Mouse (Mus musculus) mouse embryonic stem cell (cell line): ENCODE data around the gene Mutyh.

Experiments
- in situ Hi-C, 2 experiments: fragments of 300-500 bp; cut with MboI; formaldehyde crosslinking; loops; 1 replicate in 1 of 2; 3 replicates in 1 of 2; pipeline ENCODE4 v1.14.3; 2019 to 2020; ENCODE audit warnings: low sequenced_read_pairs in 2 of 2, low pct_unique_long_range_greater_than_20kb in 1 of 2, mixed read lengths in 1 of 2; ENCODE audit not compliant: unreplicated experiment in 1 of 2

The Mutyh gene

DNA sequence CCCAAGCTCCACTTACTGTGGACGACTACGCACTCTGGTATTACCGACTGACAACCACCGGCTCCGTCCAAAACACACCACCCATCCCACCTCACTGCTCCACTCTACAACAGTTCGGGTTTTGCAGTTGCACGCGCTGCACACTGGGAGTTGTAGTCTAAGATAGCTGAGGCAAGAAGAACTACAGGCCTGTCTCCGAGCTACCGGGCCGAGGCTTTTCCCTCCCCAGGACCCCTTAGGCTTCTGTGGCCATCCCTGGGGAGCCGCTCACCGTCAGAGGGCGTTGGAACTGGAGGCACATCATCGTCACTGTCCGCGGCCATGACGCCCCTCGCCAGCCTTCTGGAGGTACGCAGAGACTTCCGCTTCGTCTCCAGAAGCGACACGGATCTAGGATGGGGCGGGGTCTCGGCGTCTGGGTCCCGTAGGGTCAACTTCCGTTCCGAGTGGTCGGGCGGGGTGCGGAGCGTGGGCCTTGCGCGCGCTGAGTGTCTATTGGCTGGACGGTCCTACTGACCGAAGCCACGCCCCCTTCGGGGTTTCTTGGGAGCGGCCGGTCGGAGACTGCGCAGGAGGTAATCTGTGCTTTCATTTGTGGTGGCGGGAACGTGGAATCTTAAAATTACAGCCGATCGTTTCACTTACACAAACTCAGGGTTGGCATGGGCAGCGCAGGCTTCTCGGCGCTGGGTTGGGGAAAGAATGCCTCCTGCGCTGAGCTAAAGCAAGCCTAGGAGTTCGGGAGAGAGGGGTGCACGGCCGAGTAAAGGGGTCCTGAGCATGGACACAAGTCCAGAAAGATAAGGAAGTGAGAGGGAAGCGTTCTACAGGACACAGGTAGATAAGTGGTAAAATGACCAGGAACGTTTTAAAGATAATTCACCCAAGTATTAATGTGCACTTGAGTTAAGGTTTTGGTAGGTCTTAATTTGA, at the start of gene Mutyh, which contains the start of gene Toe1:
Gene Mutyh (plus strand): TSS at position 527 of the 933 bp plus-strand sequence.
Gene Toe1 (minus strand): TSS at position 444 of the 933 bp plus-strand sequence.
- in situ Hi-C loops = loop anchor here in 1 of 2 experiments (25.0 kb wide), 1 partner anchor 330 kb away; the partner anchor contains the start of genes Btbd19, Plk3 and Tctex1d4

DNA sequence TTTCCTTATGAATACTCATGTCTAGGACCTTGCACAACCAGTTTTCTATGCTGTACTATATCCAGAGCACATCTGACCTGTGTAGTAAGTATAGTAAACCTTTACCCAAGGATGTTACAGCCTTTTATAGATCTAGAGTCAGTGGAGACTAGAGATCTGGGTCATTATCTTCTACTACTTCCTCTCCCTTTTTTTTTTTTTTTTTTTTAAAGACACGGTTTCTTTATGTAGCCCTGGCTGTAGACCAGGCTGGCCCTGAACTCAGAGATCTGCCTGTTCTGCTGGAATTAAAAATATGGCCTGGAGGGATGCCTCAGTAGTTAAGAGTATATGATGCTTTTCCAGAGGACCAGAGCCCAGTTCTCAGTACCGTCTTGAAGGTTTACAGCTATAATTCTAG, 45.6 kb upstream of the Mutyh start:
- in situ Hi-C loops = no loop called here

DNA sequence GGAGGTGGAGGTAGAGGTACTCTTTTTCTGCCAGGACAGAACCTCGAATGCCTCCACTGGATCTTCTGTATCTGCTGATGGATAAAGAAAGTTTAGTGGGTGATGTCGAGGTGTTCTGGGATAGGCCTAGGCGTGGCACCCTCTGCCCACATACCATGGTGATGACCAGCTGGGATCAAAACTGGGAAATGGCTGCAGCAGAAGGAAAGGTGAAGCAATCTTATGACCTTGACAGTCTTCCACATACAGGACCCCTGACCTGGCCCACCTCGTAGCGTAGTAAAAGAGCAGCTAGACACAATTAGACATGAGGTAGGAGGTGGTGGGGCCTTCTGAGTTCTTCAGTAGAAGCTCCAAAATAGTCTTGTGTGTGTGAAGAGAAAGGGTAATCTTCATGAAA, 43.5 kb upstream of the Mutyh start:
- in situ Hi-C loops = no loop called here

DNA sequence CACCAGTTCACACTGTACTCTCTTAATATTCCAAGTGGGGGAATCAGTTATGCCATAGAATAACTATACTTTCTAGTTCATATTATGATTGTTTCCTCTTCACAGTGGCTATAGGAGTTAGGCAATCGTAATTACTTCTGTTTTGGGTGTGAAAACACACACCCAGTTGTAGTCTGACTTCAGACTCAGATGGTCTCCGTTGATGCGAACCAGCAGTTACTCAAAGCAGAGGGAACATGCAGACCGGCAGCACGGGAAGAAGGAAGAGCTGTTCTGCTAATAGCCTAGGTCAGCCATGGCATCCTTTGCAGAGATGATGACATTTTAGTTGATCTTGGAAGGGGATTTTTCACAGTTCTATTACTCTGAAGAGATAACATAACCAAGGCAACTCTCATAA, 39.0 kb upstream of the Mutyh start:
- in situ Hi-C loops = no loop called here

DNA sequence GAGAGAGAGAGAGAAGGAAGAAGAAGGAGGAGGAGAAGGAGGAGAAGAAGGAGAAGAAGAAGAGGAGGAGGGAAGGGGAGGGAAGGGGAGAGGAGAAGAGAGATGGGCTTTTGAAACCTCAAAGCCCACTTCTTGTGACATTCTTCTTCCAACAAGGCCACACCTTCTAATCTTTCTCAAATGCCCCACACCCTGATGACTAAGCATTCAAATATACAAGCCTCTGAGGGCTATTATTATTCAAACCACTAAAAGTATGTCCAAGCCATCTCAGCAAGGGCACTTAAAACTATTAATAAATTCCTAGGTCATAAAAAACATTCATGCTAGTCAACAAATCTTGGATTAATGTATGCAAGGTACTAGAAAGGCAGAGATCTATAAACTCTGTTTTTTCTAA, 38.5 kb upstream of the Mutyh start:
- in situ Hi-C loops = no loop called here

DNA sequence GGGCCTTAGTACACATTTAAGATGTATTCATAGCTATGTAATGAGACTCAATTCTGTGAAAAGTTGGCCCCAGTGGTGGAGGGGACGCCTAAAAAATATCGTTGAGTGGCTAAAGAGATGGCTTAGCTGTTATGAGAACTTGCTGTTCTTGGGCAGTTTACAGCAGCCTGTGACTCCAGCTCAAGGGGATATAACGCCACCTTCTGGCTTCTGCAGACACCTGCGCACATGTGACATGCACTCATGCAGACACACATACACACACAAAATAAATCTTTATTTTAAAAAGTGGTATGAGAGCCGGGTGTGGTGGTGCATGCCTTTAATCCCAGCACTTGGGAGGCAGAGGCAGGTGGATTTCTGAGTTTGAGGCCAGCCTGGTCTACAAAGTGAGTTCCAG, 31.1 kb upstream of the Mutyh start:
- in situ Hi-C loops = no loop called here

DNA sequence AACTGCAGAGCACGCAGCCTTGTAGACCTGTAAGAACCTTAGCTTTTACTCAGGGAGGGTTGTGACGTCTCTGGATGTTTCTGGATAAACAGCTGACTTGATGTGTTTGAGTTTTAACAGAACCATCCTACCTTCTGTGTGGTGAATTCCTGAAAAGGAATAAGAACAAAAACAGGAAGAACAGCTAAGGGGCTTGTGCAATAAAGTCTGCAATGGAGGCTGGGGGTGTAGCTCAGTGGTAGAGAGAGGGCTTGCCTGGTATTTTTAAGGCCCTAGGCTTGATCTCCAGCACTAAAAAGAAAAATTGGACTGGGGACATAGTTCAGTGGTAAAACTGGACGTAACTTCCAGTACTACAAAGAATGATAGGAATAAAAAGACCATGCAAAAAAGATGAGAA, 30.4 kb upstream of the Mutyh start:
- in situ Hi-C loops = no loop called here

DNA sequence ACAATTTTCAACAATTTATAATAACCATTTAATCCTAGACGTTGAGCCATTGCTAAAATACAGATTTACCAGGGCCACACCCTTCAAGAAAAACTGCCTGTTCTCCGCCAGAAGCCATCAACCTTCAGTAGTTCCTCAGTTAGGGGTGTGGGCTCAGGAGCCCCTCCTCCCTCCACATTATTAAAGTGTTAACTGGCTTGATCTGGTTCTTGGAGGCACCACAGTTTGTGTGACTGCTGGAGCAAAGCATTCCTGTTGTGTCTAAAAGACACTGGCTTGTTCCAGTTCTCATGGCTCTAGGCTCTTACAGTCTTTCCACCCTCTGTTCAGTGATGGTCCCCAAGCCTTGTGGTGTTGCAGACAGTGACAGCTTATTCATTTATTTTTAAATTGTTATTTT, 27.0 kb upstream of the Mutyh start:
- in situ Hi-C loops = no loop called here

DNA sequence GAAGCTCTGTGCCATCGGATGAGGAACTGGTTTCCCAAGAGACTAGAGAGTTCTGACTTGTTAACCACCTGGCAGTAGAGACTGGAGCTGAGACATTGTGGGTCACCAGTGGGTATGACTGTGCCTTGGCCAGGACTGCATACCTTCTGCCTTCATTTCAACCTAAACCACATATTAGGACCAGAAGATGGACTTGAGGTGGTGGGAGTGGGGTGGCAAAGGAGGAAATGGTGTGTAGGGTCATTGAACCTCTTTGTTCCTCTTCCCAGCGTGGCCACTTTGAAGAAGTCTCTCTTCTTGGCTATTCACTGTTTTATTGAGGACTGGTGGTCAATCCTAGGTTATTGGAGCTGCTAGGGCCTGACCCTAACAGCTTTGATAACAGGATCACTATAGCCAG, 26.2 kb upstream of the Mutyh start:
- in situ Hi-C loops = no loop called here

DNA sequence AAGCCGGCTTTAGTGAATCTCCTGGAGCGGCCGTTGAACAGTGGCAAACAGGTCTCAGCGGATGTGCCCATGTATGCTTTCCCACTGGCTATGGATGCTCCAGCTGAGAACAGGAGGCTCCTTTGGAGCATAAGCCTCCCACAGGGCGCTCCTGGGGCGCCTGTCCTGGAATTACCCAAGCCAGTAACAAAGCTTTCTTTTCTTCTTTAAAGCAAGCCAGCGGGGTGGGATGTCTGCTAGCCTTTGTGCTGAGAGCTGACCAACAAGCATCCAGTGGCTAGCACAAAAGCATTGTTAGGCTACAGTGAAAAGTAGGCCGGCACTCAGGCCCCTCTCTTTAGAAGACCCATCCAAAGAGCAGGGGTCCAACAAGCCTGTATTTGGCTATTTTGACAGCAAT, 25.4 kb upstream of the Mutyh start:
- in situ Hi-C loops = no loop called here

DNA sequence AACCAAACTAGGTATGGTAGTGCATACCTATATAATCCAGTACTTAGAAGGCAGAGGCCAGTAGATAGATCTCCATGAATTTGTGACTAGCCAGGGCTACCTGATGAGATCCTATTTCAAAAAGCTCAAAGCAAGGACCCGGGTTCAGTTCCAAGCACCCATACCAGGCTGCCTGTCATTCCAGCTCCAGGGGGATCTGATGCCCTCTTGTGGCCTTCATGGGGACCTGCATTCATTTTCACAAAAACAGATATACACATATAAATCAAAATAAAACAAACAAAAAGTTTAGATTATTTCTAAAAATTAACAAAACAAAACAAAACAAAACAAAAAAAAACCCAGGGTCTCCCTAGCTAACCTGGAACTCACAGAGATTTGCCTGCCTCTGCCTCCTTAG, 20.9 kb upstream of the Mutyh start:
- in situ Hi-C loops = loop anchor here (5.0 kb wide), 1 partner anchor 69 kb away; no protein-coding TSS in a partner anchor

DNA sequence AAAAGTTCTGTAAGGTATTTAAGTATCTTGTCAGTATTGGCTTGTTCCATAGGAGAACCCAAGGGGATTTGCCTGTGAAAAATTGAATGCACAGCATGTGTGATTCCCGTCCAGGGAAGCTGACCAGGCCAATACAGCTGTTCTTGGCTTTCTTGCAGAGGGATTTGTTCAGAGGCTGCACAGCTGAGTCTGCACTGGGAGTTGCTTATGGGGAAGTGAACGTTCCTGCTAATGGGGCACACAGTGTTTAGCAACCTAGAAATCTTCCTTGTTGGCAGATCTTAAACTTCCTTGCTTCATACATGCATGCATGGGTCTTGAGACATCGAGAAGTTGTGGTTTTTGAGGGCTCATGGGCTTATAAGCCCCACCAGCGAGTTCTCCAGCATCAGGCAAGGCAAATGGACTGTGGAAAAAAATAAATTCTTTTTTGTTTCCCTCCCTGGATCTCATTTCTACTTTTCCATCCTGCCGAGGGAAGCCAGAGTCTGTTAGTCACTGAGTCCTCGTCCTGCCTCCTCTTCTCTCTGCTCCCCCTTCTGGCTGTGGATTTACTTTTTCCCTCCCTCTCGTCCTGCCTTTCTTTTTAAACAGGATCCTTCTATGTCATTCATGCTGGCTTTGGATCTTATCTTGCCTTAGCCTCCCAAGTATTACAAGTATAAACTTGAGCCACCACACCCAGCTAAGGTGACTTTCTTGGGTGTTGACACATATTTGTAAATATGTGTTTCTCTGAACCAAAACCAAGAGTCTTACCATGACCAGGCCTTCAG, 19.4 kb upstream of the Mutyh start:
- in situ Hi-C loops = loop anchor here (5.0 kb wide), 1 partner anchor 71 kb away; no protein-coding TSS in a partner anchor

DNA sequence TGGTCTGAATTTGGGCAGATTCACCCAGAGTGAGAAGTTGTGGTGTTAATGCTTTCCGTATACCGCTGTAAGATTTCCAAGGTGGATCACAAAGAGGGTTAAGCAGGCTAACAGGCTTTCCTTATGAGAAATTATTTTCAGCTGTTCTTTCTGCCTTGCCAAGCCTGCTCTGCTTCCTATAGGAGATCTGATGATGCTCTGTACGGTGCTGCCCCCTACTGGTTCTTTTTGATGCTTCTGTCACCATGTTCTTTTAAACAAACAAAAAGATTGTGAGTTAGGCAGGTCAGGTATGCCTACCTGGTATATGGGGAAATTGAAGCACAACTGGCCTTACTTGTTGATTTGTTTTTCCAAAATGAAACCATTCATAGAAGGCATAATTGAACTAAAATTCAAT, 18.6 kb upstream of the Mutyh start:
- in situ Hi-C loops = loop anchor here (5.0 kb wide), 1 partner anchor 72 kb away; no protein-coding TSS in a partner anchor

DNA sequence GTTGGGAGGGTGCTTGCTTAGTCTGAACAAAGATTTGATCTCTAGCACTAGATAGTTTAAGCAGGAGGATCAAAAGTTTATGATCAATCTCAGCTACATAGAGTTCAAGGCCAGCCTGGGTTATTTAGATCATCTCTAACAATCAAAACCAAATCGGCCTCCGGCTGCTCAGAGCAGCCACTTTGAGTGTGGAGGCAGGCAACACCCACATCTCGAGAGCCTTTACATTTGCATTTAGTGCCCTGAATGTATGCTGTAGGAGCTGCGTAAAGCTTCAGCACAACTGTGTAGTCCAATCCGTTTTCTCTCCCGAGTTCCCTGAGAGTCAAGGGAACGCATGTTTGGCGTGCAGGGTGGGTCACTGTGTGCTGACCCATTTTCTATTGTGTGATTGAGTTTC, 15.1 kb upstream of the Mutyh start:
- in situ Hi-C loops = no loop called here

DNA sequence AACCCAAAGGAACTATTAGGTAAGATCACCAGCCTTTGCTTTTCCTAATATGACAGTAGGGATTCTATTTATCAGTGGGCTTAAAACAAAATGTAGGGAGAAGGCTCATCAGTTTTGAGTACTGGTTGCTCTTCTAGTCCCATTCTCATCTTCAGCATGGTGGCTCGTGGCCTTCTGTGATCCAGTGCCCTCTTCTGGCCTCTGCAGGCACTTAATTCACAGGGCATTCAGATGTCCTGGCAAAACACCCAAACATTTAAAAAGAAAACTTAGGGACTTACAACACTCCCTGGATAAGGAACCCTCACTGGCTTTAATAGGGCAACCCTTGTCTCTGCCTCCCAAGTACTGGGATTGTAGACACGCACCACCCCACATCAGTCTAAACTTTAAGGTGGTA, 13.2 kb upstream of the Mutyh start:
- in situ Hi-C loops = no loop called here

DNA sequence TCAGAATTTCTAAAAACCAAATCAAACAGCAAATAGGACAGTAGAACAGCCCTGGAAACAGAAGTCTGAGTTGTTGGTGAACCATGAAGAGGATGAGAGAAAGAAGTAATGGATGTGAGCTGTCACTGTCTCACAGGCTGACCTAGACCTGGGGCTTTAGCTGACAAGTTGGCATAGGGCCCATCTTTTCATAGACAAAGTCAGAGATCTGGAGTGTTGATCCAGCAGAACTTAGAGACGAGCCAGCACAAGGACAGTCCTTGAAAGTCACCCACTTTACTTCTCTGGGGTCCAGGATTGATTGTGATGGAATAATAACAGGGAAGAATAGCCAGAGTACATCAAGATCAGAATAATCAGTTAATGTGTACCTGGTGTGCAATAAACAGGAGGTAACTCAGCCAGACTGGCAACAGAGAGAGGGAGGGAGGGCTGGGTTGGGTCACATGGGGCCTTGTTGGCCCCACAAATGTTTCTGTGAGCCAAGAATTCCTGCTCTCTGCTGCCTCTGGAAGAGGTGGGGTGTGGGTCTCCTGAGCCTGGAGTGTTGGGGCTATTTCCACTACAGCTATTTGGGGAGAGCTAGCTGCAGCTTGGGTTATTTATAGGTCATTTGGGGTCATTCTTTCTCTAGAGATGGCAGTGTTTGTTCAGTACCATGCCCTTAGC, 10.9 kb upstream of the Mutyh start:
- in situ Hi-C loops = no loop called here

DNA sequence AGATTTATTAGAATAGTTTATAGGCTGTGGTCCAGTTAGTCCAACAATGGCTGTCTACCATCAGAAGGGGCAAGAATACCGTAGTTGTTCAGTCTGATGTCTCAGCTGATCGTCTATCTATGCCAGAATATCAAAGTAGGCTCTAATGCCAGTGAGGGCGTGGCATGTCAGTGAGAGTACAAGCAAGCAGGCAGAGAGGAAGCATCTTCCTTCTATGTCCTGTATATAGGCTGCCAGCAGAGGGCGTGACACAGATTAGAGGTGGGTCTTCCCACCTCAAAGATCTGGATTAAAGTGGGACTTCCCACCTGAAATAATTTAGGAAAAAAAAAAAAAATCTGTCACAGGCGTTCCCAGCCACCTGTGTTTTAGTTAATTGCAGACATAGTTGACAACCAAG, 7.6 kb upstream of the Mutyh start:
- in situ Hi-C loops = loop anchor here in 1 of 2 experiments (25.0 kb wide), 1 partner anchor 337 kb away; the partner anchor contains the start of genes Btbd19, Plk3 and Tctex1d4

DNA sequence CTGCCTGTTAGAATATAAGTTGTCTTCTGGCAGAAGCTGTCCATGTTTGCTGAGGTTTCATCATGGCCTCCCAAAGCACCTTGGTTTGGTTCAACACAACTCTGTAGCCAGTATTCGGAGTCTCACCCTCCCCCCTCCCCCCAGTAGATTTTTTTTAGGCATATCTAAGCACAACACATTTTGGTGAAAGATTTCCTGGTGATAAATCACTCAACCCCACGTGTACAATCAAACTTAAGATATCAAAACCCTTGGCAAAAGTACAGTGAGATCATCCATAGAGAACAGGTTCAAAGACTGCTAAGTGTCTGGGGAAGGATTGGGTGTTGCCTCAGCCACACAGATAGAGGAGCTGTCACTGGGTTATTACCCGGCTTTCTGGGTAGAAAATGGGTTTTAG, 3.5 kb downstream of the Mutyh start:
- in situ Hi-C loops = loop anchor here in 1 of 2 experiments (25.0 kb wide), 1 partner anchor 326 kb away; the partner anchor contains the start of genes Btbd19, Plk3 and Tctex1d4
